Mouse (Mus musculus) adrenal gland, adult (tissue): ENCODE results near the gene Wrnip1.
A peak's percentile ranks its signal among the peaks of the same experiment; 100 is the strongest.
"Not testable (repeated sequence)": the region's sequence is repeated elsewhere in the genome, so short reads cannot be mapped to it uniquely, and the experiment has no call there.

Source experiments
- DNase-seq, 2 experiments: peaks; one replicate each; pipeline ENCODE4 v3.0.0; 2022 to 2023; ENCODE audit warnings: low spot score in 1 of 2; ENCODE audit not compliant: inconsistent age in 2 of 2

Wrnip1 gene

DNA sequence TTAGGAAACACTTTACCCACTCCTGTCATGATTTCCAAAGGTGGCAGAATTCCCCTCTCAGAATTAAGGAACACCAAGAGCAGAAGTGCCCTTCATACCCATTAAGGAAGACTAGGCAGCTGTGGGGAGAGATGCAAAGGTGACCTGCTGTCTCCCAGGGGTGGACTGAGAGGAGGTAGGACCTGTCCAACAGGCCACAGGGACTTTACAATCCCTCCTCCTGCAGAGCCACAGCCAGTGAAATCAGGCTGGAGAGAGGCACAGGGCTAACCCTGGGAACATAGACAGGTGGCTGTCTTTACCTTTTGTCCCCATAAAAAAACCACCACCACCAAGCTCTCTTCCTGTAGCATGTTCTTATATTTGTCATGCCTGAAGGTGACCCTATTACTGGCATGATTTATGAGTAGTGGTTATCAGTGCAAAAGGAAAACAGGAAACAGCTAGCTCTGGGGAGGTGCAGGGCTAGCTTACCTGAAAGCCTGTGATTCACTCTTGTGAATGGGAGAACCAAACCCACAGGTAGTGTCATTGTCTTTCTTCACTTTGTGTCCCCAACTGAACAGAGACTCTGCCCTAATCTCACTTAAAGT is 47.8 kb downstream of the Wrnip1 start:
- no peak for DNase-seq

DNA sequence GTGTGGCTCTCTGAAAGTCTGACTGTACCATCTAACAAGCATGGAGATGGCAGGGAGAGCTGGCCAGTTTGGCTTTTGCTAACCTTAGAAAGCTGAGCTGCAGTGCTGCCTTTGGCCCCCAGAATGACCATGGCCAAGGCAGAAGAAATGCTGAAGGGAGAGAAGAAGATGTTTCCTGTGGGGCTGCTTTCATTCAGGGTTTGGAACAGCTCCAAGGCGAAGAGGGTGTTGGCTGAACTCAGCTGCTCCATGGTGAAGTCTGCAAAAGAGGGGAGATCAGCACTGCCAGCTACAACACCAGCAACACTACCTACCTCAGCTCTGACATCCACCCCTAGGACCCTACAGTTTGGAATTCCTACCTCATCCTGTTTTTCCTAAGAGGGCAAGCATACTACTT is 48.3 kb downstream of the Wrnip1 start:
- DNase-seq = peak in 1 of 2 experiments; percentile 45

DNA sequence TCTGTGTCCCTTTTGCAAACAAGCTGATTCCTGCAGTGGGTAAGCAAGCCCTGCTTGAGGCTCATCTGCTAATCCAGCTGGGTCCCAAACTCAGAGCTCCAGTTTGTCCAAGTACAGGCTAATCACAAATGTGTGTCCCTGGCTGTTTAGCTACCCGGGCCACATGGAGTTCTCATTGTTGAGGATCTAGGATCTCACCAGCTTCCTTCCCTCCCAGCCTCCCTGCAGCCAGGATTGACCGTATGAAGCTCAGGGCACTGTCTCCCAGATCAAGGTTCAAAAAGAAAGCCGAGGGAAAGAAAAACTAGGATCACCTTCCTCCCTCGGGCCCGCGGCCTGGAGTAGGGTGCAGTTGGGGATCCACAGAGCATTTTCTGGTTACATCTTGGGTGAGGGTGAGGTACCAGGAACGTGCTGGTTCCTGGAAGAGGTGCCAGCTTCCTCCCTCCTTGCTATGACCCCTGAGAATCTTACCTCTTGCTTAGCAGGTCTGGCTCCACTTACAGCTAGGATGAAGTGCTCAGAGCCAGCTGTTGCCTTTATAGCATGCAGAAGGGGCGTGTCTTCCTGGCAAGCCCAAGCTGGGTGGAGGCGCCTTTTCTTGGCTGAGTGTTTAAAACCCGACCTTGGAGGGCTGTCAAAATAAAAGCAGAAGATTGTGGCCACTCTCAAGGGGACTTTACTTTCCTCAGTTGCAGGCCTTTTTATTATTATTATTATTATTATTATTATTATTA is 49.0 kb downstream of the Wrnip1 start, which contains the start of gene Serpinb1a:
Gene Serpinb1a, minus strand, starts transcription at position 518 of the 737 bp plus-strand sequence.
- DNase-seq = peak; percentile 55 to 86

DNA sequence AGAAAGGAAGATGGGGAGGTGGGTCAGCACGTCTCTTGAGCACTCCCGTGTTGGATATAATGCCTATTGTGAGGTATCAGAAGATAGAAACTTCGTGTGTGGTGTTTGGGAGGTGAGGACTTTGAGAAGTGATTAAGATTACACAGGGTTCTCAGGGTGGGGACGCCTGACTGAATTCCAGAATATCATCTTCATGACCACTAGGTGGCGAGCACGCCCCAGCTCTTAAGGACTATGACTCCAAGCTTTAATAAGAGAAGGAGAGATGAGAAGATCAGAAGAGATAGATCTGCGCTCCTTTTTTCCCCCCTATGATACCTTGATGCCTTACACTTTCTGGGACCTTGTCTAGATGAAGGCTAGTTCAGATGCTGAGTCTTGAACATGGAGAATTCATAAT is 50.1 kb downstream of the Wrnip1 start:
- DNase-seq = peak; percentile 47 to 85

DNA sequence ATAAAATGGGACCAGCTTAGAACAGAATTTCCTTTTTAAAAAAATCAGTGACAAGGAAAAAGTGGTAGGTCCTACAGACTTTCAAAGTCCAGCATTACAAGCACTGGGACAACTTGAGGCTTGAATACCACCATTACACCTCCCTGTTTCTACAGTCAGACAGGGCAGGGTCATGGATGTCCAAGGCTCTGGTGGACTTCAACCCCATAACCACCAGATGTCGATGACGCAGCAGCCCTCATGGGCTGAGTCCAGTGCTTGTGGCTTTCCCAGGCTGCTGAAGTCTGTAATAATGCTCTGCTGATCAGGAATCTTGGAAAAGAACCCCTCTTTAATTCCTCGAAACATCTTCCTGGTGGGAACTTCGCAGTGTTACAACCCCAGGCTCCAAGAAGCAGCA is 50.7 kb downstream of the Wrnip1 start:
- no peak for DNase-seq

DNA sequence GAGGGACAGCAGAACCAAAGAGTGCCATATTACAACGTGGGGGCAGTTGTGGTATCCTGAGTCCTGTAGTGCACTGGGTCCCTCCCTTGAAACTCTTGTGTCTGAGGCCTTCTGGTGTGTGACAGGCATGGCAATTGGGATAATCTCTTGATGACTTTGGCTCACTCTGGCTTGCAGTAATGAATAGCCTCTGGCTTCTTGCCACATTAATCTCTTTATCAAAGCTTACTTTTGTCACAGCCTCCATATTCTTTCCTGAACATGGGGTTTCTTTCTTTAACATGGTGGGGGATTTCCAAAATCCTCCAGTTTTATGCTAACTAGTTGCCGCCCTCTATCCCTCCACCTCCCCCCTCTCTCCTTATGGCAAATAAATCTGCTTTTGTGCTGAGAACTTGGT is 51.2 kb downstream of the Wrnip1 start:
- DNase-seq = no peak

DNA sequence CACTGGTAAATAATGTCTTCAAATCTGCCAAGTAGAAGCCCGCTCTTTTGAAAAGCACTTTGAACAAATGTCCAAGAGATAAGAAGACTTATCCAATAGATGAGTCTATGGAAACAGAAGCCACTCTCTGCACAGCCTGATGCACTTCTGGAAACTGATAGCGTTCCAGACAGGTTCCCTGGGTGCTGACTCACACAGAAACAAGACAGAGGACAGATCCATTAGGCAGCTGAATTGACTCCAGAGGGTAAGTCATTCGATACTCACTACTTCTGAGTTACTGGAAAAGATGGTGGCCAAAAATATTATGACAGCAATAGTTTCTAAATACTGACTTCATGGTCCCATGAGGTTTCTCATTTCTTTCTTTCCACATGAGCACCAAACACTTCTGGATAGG is 59.0 kb downstream of the Wrnip1 start:
- peak; percentile 51 to 67 for DNase-seq

DNA sequence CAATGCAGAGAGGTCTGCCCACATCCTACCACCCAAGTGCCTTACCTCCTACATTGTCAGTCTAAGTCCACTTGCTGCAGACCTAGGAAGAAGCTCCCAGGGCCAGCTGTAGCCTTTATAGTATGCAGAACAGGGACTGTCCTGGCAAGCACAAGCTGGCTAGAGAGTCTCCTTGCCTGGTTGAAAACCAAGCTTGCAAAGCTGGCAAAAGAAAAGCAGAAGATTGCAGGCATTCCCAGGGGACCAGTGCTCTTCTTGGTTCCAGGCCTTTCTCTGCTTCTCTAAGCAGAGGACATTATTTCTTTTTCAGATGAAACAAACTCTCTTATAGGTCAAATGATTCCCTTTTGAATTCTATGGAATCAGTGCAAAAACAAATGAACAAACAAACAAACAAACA is 61.6 kb downstream of the Wrnip1 start:
- no peak for DNase-seq

DNA sequence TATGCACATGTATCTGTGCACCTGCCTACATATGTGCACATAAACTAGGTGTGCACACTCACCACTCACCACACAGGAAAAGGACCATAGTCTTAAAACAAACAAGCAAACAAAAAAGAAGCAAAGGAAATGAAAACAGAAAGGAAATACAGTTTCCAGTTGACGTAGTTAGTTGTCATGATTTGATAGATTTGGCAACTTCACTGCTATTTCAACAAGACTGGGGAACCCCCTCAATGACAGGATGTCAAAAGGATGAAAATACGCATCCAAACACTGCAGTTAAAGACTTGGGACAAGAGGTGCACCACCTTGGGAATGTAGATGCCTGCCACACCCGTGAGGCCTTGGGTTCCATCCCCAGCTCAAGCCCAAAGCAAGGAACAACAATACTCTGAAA is 62.7 kb downstream of the Wrnip1 start:
- not testable (repeated sequence) for DNase-seq

DNA sequence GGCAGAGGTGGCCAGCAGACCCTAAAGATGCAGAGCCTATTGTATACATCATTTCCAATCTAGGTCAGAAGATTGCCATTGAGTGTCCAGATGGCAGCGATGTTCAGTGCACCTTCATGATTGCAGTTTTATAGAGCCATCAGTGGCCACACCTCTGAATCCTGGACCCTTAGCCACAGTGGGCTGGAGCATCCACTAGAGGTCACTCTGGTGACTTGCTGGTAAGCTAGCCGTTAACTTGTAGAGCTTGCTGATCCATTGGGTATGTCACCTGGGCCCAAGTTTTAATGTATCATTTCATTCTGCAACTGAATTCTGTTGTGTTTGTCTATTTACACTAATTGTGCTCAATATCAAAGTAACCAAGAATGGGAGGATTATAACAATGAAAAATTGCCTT is 63.8 kb downstream of the Wrnip1 start:
- DNase-seq = peak in 1 of 2 experiments; percentile 58

DNA sequence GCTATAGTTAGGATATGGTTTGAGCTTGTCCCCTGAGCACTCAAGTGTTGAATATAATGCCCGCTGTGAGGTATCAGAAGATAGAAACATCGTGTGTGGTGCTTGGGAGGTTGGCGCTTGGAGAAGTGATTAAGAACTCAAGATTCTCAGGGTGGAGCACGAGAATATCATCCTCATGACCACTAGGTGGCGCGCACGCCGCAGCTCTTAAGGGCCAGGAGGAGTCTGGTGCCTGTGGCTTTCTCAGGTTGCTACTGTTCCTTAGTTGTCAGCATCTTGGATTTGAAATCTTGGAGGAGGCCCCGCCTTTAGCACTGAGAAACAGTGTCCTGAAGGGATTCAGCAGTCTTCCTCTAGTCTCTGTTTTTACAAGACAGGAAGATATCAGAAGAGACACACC is 64.6 kb downstream of the Wrnip1 start:
- DNase-seq = peak; percentile 60 to 88

DNA sequence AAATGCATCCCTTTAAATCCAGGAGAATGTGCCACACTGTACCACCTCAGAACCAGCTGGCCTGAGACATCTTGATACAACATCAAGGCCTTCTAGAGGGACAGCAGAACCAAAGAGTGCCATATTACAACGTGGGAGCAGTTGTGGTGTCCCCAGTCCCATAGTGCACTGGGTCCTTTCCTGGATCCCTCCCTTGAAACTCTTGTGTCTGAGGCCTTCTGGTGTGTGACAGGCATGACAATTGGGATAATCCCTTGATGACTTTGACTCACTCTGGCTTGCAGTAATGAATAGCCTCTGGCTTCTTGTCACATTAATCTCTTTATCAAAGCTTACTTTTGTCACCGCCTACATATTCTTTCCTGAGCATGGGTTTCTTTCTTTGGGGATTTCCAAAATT is 65.2 kb downstream of the Wrnip1 start:
- no peak for DNase-seq

DNA sequence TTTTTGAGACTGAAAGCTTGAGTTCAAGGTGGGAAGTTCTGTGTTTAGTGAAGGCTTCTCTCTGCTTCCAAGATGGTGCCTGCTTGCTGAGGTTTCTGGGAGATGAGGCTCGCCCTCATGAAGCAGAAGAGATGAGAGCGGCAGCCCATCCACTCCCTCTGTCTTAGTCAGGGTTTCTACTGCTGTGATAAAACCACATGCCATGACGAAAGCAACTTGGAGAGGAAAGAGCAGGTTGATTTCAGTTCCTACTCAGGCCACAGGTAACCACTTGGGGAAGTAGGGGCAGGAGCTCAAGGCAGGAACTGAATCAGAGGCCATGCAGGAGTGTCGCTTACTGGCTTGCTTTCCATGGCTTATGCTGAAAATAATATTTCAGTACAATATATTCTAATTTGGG is 66.4 kb downstream of the Wrnip1 start:
- not testable (repeated sequence) for DNase-seq

DNA sequence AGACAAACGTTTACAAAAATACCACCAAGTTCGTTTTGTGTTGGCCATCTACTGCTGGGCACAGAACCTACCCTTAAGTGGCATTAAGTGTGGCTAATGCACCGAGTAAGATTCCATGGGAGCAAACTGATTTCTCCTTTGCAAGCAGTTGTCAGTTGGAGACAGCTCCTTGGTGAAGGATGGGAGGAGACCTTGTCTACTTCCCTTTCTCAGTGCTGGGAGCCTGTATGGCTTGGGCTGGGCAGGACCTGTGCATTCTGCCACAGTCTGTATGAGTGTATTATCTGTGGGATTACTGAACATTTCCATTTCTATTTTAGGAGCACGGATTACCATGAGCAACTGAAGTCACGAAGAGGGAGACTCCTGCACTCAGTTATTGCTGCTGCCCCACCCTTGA is 67.0 kb downstream of the Wrnip1 start:
- no peak for DNase-seq
